Mouse (Mus musculus): ENCODE results near the gene Ykt6. TPM values are rescaled to one million over a fixed set of nuclear protein-coding genes. Genes with fewer than 3 reads are reported as not detected.

The Ykt6 gene
- polyA plus RNA-seq, 1 experiment: 33.7 TPM

DNA sequence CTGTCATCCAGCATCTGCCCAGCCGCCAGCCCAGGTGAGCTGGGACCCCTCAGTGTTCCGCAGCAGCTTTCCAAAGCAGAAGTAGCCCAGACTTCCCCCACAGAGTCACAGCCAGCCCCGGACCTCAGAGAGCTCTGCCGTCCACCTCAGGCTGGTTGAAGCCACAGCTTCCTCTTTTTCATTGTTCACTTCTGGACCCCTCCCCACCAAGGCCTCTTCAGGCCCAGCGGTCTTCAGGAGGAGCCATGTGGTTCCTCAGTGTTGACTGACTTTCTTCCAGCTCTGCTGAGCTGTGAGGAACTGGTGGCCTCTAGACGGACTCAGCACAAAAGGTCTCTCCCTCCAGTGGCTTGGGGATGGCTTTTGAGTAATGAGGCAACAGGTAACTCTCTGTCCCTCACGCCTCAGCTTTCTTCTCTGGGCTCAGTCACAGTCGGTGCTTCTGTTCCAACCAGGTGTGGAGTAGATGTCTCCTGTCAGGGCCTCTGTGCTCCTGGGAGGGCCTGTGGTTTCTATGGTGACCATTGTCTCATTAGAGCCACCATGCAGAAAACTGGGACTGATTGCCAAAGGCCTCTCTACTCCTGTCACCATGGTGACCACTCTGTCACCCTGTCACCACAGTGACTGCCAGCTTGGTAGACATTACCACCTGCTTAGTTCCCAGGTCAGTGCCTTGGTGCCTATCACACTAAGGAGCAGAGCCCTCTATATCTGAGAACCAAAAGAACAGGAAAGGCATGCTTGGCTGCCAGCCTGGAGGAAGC is 5.7 kb upstream of the Ykt6 start, which contains the start of gene Gck:
TSS of gene Gck (minus strand) at position 496 of the 767 bp plus-strand sequence.
- H3K27ac ChIP-seq (ENCODE audit: control insufficient read depth, insufficient read depth, low read depth, low read length): no peak within 1 kb of the TSS

DNA sequence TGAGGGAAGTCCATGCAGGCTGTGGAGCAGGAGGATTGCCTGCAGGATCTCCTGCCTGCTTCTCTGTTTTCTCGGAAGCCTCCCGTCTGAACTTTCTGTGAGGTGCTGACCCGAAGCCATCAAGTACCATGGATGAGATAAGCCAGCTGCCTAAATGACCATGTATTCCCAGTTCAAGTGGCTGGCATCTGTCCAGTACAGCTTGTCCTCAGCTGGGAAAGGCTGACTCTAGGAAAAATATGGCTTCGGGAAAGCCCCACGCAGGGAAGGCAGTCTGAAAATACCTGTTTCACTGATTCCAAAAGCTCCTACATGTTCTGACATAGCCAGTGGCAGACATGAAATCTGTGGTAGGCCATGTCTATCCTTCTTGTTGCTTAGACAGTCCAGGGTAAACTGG is 3.0 kb upstream of the Ykt6 start:
- H3K27me3 ChIP-seq (ENCODE audit: control insufficient read depth, insufficient read depth, low read length): no peaks in the 10 kb centered on the region
- peaks cover 11% of the 10 kb centered on the region for H3K4me1 ChIP-seq (ENCODE audit: control insufficient read depth, insufficient read depth, low read length)
- H3K36me3 ChIP-seq (ENCODE audit: control insufficient read depth, insufficient read depth, low read length): no peaks in the 10 kb centered on the region; the same call in 1 of the 2 replicates
- H3K4me3 ChIP-seq (ENCODE audit: control insufficient read depth, low read depth, low read length): no peak overlapping the region
- no peak overlapping the region for H3K27ac ChIP-seq (ENCODE audit: control insufficient read depth, insufficient read depth, low read depth, low read length)
- TF ChIP-seq POLR2A (IDR thresholded peaks at IDR 0.05; ENCODE audit: control insufficient read depth, low read depth, low read length) (no peak), CTCF (IDR thresholded peaks at IDR 0.05; ENCODE audit: control insufficient read depth, insufficient read depth, insufficient replicate concordance, low read depth, low read length) (no peak)

More for the DNA sequence above, 5.7 kb upstream of the Ykt6 start, which contains the start of gene Gck:
- H3K27me3 ChIP-seq (ENCODE audit: control insufficient read depth, insufficient read depth, low read length): no peaks in the 10 kb centered on the region
- H3K36me3 ChIP-seq (ENCODE audit: control insufficient read depth, insufficient read depth, low read length): no peaks in the 10 kb centered on the region
- H3K4me3 ChIP-seq (ENCODE audit: control insufficient read depth, low read depth, low read length): peak within 1 kb of the TSS; percentile 67
- peaks cover 4% of the 10 kb centered on the region; the same call in 1 of the 2 replicates for H3K4me1 ChIP-seq (ENCODE audit: control insufficient read depth, insufficient read depth, low read length)
- TF ChIP-seq POLR2A (IDR thresholded peaks at IDR 0.05; ENCODE audit: control insufficient read depth, low read depth, low read length) (no peak), CTCF (IDR thresholded peaks at IDR 0.05; ENCODE audit: control insufficient read depth, insufficient read depth, insufficient replicate concordance, low read depth, low read length) (no peak)

DNA sequence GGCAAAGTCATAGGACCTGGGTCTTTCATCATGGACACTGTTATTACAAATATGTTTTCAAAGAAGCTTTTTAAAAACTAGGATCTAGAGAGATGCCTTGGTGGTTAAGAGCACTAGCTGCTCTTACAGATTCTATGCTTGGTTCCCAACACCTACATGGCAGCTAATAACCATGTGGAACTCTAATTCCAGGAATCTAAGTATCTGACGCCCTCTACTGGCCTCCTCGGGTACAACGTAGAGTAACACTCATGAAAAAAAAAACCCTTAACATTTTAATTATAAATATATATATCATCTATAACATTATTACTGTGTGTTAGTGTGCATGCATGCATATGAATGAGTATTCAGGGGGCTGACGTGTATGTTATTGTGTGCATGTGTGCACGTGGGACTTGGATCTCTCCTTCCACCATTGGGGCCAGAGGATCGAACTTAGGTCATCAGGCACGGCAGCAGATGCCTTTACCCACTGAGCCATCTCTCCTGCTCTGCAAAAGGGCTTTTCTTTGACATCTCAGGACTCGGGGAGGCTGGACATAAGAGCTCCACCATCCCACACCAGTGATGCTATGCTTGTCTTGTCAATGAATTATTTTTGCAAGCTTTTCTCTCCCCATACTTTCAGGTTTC is 2.2 kb upstream of the Ykt6 start:
- no peak for TF ChIP-seq POLR2A (IDR thresholded peaks at IDR 0.05; ENCODE audit: control insufficient read depth, low read depth, low read length)
- TF ChIP-seq CTCF (IDR thresholded peaks at IDR 0.05; ENCODE audit: control insufficient read depth, insufficient read depth, insufficient replicate concordance, low read depth, low read length): 0 out of 2 replicates have a peak, but pooled peaks have one; percentile 4
- H3K4me1 ChIP-seq (ENCODE audit: control insufficient read depth, insufficient read depth, low read length): peaks cover 12% of the 10 kb centered on the region

DNA sequence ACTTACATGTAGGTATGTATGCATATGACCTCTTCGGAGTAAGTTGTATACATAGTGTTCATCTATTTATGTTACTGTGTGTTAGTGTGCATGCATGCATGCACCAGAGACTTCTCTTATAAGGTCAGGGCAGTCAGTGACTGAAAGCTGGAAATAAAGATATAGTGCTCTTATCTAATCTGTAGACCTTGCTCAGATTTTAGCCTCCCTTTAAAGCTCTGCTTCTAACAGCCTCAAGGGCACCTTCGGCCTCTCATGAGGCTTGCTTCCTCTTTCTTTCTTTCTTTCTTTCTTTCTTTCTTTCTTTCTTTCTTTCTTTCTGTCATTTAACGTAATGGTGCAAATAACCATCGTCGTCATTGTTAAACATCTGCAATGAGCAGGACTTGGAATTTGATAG is 1.1 kb upstream of the Ykt6 start:
- no peaks in the 10 kb centered on the region for H3K27me3 ChIP-seq (ENCODE audit: control insufficient read depth, insufficient read depth, low read length)
- H3K4me3 ChIP-seq (ENCODE audit: control insufficient read depth, low read depth, low read length): no peak overlapping the region
- no peak overlapping the region; the same call in 1 of the 2 replicates for H3K27ac ChIP-seq (ENCODE audit: control insufficient read depth, insufficient read depth, low read depth, low read length)
- TF ChIP-seq CTCF (IDR thresholded peaks at IDR 0.05; ENCODE audit: control insufficient read depth, insufficient read depth, insufficient replicate concordance, low read depth, low read length) (no peak), POLR2A (IDR thresholded peaks at IDR 0.05; ENCODE audit: control insufficient read depth, low read depth, low read length) (no peak)
- no peaks in the 10 kb centered on the region; the same call in 1 of the 2 replicates for H3K36me3 ChIP-seq (ENCODE audit: control insufficient read depth, insufficient read depth, low read length)
- H3K4me1 ChIP-seq (ENCODE audit: control insufficient read depth, insufficient read depth, low read length): peaks cover 12% of the 10 kb centered on the region

More for the DNA sequence above, 2.2 kb upstream of the Ykt6 start:
- Histone ChIP-seq H3K36me3 (ENCODE audit: control insufficient read depth, insufficient read depth, low read length) (no peaks in the 10 kb centered on the region; the same call in 1 of the 2 replicates), H3K4me3 (ENCODE audit: control insufficient read depth, low read depth, low read length) (no peak overlapping the region), H3K27me3 (ENCODE audit: control insufficient read depth, insufficient read depth, low read length) (no peaks in the 10 kb centered on the region), H3K27ac (ENCODE audit: control insufficient read depth, insufficient read depth, low read depth, low read length) (no peak overlapping the region; the same call in 1 of the 2 replicates)

DNA sequence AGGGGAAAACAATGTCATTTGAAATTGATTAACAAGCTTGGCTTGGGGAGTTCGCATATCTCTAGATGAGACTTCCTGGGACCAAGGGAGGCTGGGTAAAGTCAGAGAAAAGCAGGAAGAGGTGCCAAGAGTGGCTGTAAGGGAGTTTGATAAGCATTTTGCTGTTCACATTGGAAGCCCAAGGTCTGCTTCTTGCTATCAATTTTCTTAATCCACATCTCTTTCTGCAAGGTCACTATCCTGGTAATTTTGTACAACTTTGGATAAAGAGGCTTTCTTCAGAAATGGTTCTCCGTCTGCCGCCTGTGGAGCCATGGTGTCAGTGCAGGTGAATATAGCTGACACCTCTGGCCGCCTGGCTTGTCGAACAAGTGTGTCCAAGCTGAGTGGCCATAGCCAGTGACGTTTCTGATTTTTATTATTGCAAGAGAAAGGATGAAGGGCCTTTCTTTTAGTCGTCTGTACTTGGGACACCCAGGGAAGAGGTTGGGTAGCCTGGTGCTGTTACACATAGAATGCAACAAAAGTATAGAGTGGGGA is 458 bp upstream of the Ykt6 start:
- Histone ChIP-seq H3K4me1 (ENCODE audit: control insufficient read depth, insufficient read depth, low read length) (peaks cover 11% of the 10 kb centered on the region), H3K36me3 (ENCODE audit: control insufficient read depth, insufficient read depth, low read length) (no peaks in the 10 kb centered on the region; the same call in 1 of the 2 replicates), H3K4me3 (ENCODE audit: control insufficient read depth, low read depth, low read length) (peak overlapping the region; percentile 99), H3K27me3 (ENCODE audit: control insufficient read depth, insufficient read depth, low read length) (no peaks in the 10 kb centered on the region), H3K27ac (ENCODE audit: control insufficient read depth, insufficient read depth, low read depth, low read length) (peak overlapping the region; percentile 86)
- TF ChIP-seq CTCF (IDR thresholded peaks at IDR 0.05; ENCODE audit: control insufficient read depth, insufficient read depth, insufficient replicate concordance, low read depth, low read length) (no peak; the same call in 1 of the 2 replicates), POLR2A (IDR thresholded peaks at IDR 0.05; ENCODE audit: control insufficient read depth, low read depth, low read length) (no peak)

DNA sequence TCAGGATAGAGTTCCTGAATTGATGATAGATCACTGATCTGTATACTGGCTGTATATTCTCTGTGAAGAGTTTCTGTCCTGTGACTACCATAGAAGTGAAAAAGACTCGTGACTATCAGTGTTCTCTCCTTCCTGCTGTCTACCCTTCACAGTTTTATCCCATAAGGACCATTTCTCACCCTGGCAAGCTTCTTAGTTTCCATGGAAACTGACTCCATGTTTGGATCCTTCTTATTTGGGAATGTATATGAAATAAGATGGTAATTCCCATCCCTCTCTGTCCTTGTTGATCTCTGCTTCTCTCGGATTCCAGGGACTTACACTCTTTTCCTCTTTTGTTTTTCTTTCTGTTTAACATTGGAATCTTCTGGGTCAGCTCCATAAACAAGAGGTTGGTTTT is 4.6 kb downstream of the Ykt6 start:
- Histone ChIP-seq H3K4me3 (ENCODE audit: control insufficient read depth, low read depth, low read length) (no peak overlapping the region), H3K36me3 (ENCODE audit: control insufficient read depth, insufficient read depth, low read length) (peaks cover 9% of the 10 kb centered on the region), H3K4me1 (ENCODE audit: control insufficient read depth, insufficient read depth, low read length) (peaks cover 6% of the 10 kb centered on the region), H3K27me3 (ENCODE audit: control insufficient read depth, insufficient read depth, low read length) (no peaks in the 10 kb centered on the region), H3K27ac (ENCODE audit: control insufficient read depth, insufficient read depth, low read depth, low read length) (no peak overlapping the region)
- TF ChIP-seq POLR2A (IDR thresholded peaks at IDR 0.05; ENCODE audit: control insufficient read depth, low read depth, low read length) (no peak), CTCF (IDR thresholded peaks at IDR 0.05; ENCODE audit: control insufficient read depth, insufficient read depth, insufficient replicate concordance, low read depth, low read length) (no peak)

DNA sequence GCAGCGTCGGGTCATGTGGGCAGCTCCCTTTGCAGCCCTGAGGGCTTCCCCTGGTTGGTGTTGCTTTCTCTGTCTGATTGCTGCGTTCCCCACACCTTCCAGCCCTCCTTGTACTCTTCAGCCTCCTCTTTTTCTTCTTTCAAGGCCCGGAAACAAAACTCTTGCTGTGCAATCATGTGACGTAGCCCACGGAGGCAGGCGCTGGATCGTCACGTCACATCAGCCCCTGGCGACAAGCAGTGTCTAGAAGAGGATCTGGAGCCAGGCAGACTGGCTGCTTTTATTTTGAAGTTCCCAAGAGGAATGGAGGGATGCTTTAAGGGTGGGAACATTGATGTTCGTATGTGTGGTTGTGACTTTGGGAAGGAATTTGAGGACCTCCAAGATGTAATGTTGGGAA is 10.4 kb downstream of the Ykt6 start:
- peaks cover 10% of the 10 kb centered on the region for H3K36me3 ChIP-seq (ENCODE audit: control insufficient read depth, insufficient read depth, low read length)
- H3K4me3 ChIP-seq (ENCODE audit: control insufficient read depth, low read depth, low read length): no peak overlapping the region
- TF ChIP-seq POLR2A (IDR thresholded peaks at IDR 0.05; ENCODE audit: control insufficient read depth, low read depth, low read length) (no peak), CTCF (IDR thresholded peaks at IDR 0.05; ENCODE audit: control insufficient read depth, insufficient read depth, insufficient replicate concordance, low read depth, low read length) (no peak)
- H3K4me1 ChIP-seq (ENCODE audit: control insufficient read depth, insufficient read depth, low read length): no peaks in the 10 kb centered on the region
- H3K27me3 ChIP-seq (ENCODE audit: control insufficient read depth, insufficient read depth, low read length): no peaks in the 10 kb centered on the region
- H3K27ac ChIP-seq (ENCODE audit: control insufficient read depth, insufficient read depth, low read depth, low read length): no peak overlapping the region
